Mouse (Mus musculus) brain, embryonic 14.5 days (tissue): ENCODE measurements around the gene Grid2ip.

Experiments used
- CTCF ChIP-seq: fragments of 200-500 bp; IDR thresholded peaks from 2 replicates; pipeline ENCODE4 v1.5.1; 2012; ENCODE audit warnings: inconsistent platforms, mild to moderate bottlenecking, moderate library complexity, borderline replicate concordance; ENCODE audit not compliant: insufficient read depth, insufficient read length; ENCODE audit errors: extremely low read depth
- POLR2A ChIP-seq: fragments of 200-500 bp; IDR thresholded peaks from 2 replicates; pipeline ENCODE4 v1.6.1; 2012; ENCODE audit warnings: mild to moderate bottlenecking, inconsistent platforms, borderline replicate concordance; ENCODE audit not compliant: poor library complexity, insufficient read depth, insufficient read length, severe bottlenecking; ENCODE audit errors: extremely low read depth

GRCm38 (mm10) chr5:143316605-143317287 is 40.4 kb upstream of the Grid2ip start:
- TF ChIP-seq POLR2A: no peak
- no peak for TF ChIP-seq CTCF
